Mouse (Mus musculus) myocyte (in vitro differentiated cells): ENCODE data around the gene Thada. TPM values are rescaled to one million over a fixed set of nuclear protein-coding genes. Genes with fewer than 3 reads are reported as not detected.

Experiments
- H3K27me3 ChIP-seq: one replicate; pipeline ENCODE4 v1.6.1; 2011; ENCODE audit not compliant: control insufficient read depth, insufficient read depth, insufficient read length
- H3K36me3 ChIP-seq: one replicate; pipeline ENCODE4 v1.6.1; 2011; ENCODE audit not compliant: control insufficient read depth, insufficient read depth
- H3K4me2 ChIP-seq: one replicate; pipeline ENCODE4 v1.6.1; 2011; ENCODE audit warnings: low read depth, control low read depth
- H3K4me3 ChIP-seq: one replicate; pipeline ENCODE4 v1.5.1; 2011; ENCODE audit warnings: mild to moderate bottlenecking, control low read depth, moderate library complexity
- H3K79me2 ChIP-seq: one replicate; pipeline ENCODE4 v1.6.1; 2011; ENCODE audit not compliant: control insufficient read depth, insufficient read depth
- H3ac ChIP-seq: one replicate; pipeline ENCODE4 v1.6.1; 2011; ENCODE audit not compliant: control insufficient read depth, insufficient read length
- CEBPB ChIP-seq: IDR thresholded peaks from 2 replicates; pipeline ENCODE4 v1.6.1; 2011; ENCODE audit warnings: mild to moderate bottlenecking, moderate library complexity; ENCODE audit not compliant: poor library complexity, insufficient read depth, severe bottlenecking
- E2F4 ChIP-seq: IDR thresholded peaks from one replicate; pipeline ENCODE4 v1.6.1; 2011; ENCODE audit warnings: mild to moderate bottlenecking, control low read depth, moderate library complexity; ENCODE audit not compliant: insufficient read depth
- MAX ChIP-seq: IDR thresholded peaks from one replicate; pipeline ENCODE4 v1.6.1; 2011; ENCODE audit warnings: low read depth, mild to moderate bottlenecking, control low read depth
- MYOD1 ChIP-seq, 3 experiments: IDR thresholded peaks; one replicate each; pipeline ENCODE4 v1.6.1; 2011; ENCODE audit warnings: control low read depth in 2 of 3, low read depth in 2 of 3, mild to moderate bottlenecking in 2 of 3, moderate library complexity in 1 of 3; ENCODE audit not compliant: insufficient read length in 2 of 3, control insufficient read depth in 1 of 3
- MYOG ChIP-seq, 3 experiments: IDR thresholded peaks; one replicate each; pipeline ENCODE4 v1.6.1; 2011; ENCODE audit warnings: control low read depth in 2 of 3, low read depth in 2 of 3, mild to moderate bottlenecking in 2 of 3; ENCODE audit not compliant: insufficient read length in 2 of 3, control insufficient read depth in 1 of 3, insufficient read depth in 1 of 3
- POLR2A ChIP-seq: IDR thresholded peaks from one replicate; pipeline ENCODE4 v1.6.1; 2011; ENCODE audit warnings: low read depth, mild to moderate bottlenecking, control low read depth, moderate library complexity; ENCODE audit not compliant: insufficient read length
- POLR2AphosphoS2 ChIP-seq: IDR thresholded peaks from one replicate; pipeline ENCODE4 v1.6.1; 2011; ENCODE audit warnings: low read depth, control low read depth; ENCODE audit not compliant: insufficient read length
- REST ChIP-seq: IDR thresholded peaks from one replicate; pipeline ENCODE4 v1.6.1; 2011; ENCODE audit warnings: mild to moderate bottlenecking, control low read depth, moderate library complexity; ENCODE audit not compliant: insufficient read depth, insufficient read length
- SRF ChIP-seq: IDR thresholded peaks from one replicate; pipeline ENCODE4 v1.6.1; 2011; ENCODE audit warnings: low read depth; ENCODE audit not compliant: control insufficient read depth, insufficient read length
- TCF12 ChIP-seq: IDR thresholded peaks from one replicate; pipeline ENCODE4 v1.6.1; 2011; ENCODE audit warnings: mild to moderate bottlenecking, control low read depth; ENCODE audit not compliant: poor library complexity, insufficient read depth, severe bottlenecking
- TCF3 ChIP-seq: IDR thresholded peaks from one replicate; pipeline ENCODE4 v1.6.1; 2011; ENCODE audit warnings: low read depth, control low read depth; ENCODE audit not compliant: insufficient read length
- USF1 ChIP-seq: IDR thresholded peaks from one replicate; pipeline ENCODE4 v1.6.1; 2011; ENCODE audit warnings: low read depth, mild to moderate bottlenecking, control low read depth, moderate library complexity
- polyA plus RNA-seq: library from polyadenylated mRNA; unstranded; fragments of >200 nt; fragmentation: generic; extraction: Trizol; gene quantifications from one replicate; pipeline ENCODE4 v1.2.1, GENCODE M21; 2012; ENCODE audit warnings: missing spikeins

Gene Thada
- polyA plus RNA-seq, 1 experiment: 5.5 TPM

- H3K79me2 ChIP-seq: no peaks in the 10 kb centered on the region
- H3K4me2 ChIP-seq: no peak overlapping the region
- no peak for TF ChIP-seq USF1
- no peak for TF ChIP-seq POLR2A
- TF ChIP-seq E2F4: no peak
- TF ChIP-seq TCF3: no peak
- no peak for TF ChIP-seq REST
- no peak for TF ChIP-seq MYOG (IDR thresholded peaks at IDR 0.05; ENCODE audit: control insufficient read depth in 1 of 3, insufficient read depth in 1 of 3, insufficient read length in 2 of 3, low read depth in 2 of 3)
- no peak for TF ChIP-seq POLR2AphosphoS2
- TF ChIP-seq SRF: no peak
- TF ChIP-seq TCF12: no peak
- no peak for TF ChIP-seq MYOD1 (IDR thresholded peaks at IDR 0.05; ENCODE audit: control insufficient read depth in 1 of 3, insufficient read length in 2 of 3, low read depth in 2 of 3)
- no peak overlapping the region for H3K4me3 ChIP-seq
- peaks cover 41% of the 10 kb centered on the region for H3K36me3 ChIP-seq
- no peak overlapping the region for H3ac ChIP-seq
- no peaks in the 10 kb centered on the region for H3K27me3 ChIP-seq
Observed at GRCm38 (mm10) chr17:84390026-84390425, 76.0 kb downstream of the Thada start.

- no peak overlapping the region for H3K4me3 ChIP-seq
- H3K4me2 ChIP-seq: no peak overlapping the region
- H3K27me3 ChIP-seq: no peaks in the 10 kb centered on the region
- H3K36me3 ChIP-seq: peaks cover 41% of the 10 kb centered on the region
- TF ChIP-seq SRF (no peak), E2F4 (no peak), MAX (no peak), POLR2AphosphoS2 (no peak), CEBPB (no peak), MYOG (IDR thresholded peaks at IDR 0.05; ENCODE audit: control insufficient read depth in 1 of 3, insufficient read depth in 1 of 3, insufficient read length in 2 of 3, low read depth in 2 of 3) (no peak), POLR2A (no peak), MYOD1 (IDR thresholded peaks at IDR 0.05; ENCODE audit: control insufficient read depth in 1 of 3, insufficient read length in 2 of 3, low read depth in 2 of 3) (no peak), REST (no peak)
- H3ac ChIP-seq: no peak overlapping the region
- no peaks in the 10 kb centered on the region for H3K79me2 ChIP-seq
Observed at GRCm38 (mm10) chr17:84386176-84386575, 79.8 kb downstream of the Thada start.

- TF ChIP-seq MAX (no peak), USF1 (no peak), MYOG (IDR thresholded peaks at IDR 0.05; ENCODE audit: control insufficient read depth in 1 of 3, insufficient read depth in 1 of 3, insufficient read length in 2 of 3, low read depth in 2 of 3) (no peak), POLR2A (no peak), POLR2AphosphoS2 (no peak), CEBPB (no peak), TCF3 (no peak), TCF12 (no peak), SRF (no peak), MYOD1 (IDR thresholded peaks at IDR 0.05; ENCODE audit: control insufficient read depth in 1 of 3, insufficient read length in 2 of 3, low read depth in 2 of 3) (no peak), REST (no peak), E2F4 (no peak)
- no peak overlapping the region for H3K4me2 ChIP-seq
- peaks cover 37% of the 10 kb centered on the region for H3K36me3 ChIP-seq
- no peak overlapping the region for H3K4me3 ChIP-seq
- no peaks in the 10 kb centered on the region for H3K79me2 ChIP-seq
- H3K27me3 ChIP-seq: no peaks in the 10 kb centered on the region
- H3ac ChIP-seq: no peak overlapping the region
Observed at GRCm38 (mm10) chr17:84385696-84386095, 80.3 kb downstream of the Thada start.

GRCm38 (mm10) chr17:84384661-84385060 is 81.3 kb downstream of the Thada start:
- TF ChIP-seq TCF12: no peak
- no peak for TF ChIP-seq TCF3
- no peak for TF ChIP-seq POLR2AphosphoS2
- no peak for TF ChIP-seq MAX
- TF ChIP-seq MYOG (IDR thresholded peaks at IDR 0.05; ENCODE audit: control insufficient read depth in 1 of 3, insufficient read depth in 1 of 3, insufficient read length in 2 of 3, low read depth in 2 of 3): no peak
- no peak for TF ChIP-seq SRF
- no peak for TF ChIP-seq POLR2A
- no peak for TF ChIP-seq USF1
- no peak for TF ChIP-seq REST
- TF ChIP-seq MYOD1 (IDR thresholded peaks at IDR 0.05; ENCODE audit: control insufficient read depth in 1 of 3, insufficient read length in 2 of 3, low read depth in 2 of 3): no peak
- no peak for TF ChIP-seq CEBPB
- TF ChIP-seq E2F4: no peak
- Histone ChIP-seq H3ac (no peak overlapping the region), H3K4me3 (no peak overlapping the region), H3K36me3 (peaks cover 44% of the 10 kb centered on the region), H3K27me3 (no peaks in the 10 kb centered on the region), H3K79me2 (no peaks in the 10 kb centered on the region), H3K4me2 (no peak overlapping the region)

- H3K27me3 ChIP-seq: no peaks in the 10 kb centered on the region
- H3K4me2 ChIP-seq: no peak overlapping the region
- peaks cover 38% of the 10 kb centered on the region for H3K36me3 ChIP-seq
- TF ChIP-seq MAX (no peak), MYOD1 (IDR thresholded peaks at IDR 0.05; ENCODE audit: control insufficient read depth in 1 of 3, insufficient read length in 2 of 3, low read depth in 2 of 3) (no peak), TCF12 (no peak), E2F4 (no peak)
- H3ac ChIP-seq: no peak overlapping the region
- H3K4me3 ChIP-seq: no peak overlapping the region
- no peaks in the 10 kb centered on the region for H3K79me2 ChIP-seq
Observed at GRCm38 (mm10) chr17:84380340-84380739, 85.7 kb downstream of the Thada start.
